Mouse (Mus musculus): ENCODE results near the gene Shroom2.

GRCm38 (mm10) chrX:152643201-152643600 lies 126.1 kb downstream of the Shroom2 start:
- TF ChIP-seq CTCF (IDR thresholded peaks at IDR 0.05; ENCODE audit: borderline replicate concordance, insufficient read depth, low read length) (no peak), POLR2A (IDR thresholded peaks at IDR 0.05; ENCODE audit: low read depth, low read length) (no peak)
